Mouse (Mus musculus) liver, embryonic 15.5 days (tissue): Measurements from ENCODE around the gene Lrrc29. TPM values are rescaled to one million over a fixed set of nuclear protein-coding genes. Genes with fewer than 3 reads are reported as not detected.

Source experiments
- ATAC-seq: fragments of 200-750 bp; cut with Nextera tagmentation; 2 replicates; pipeline ENCODE4 v1.8.0; 2017; ENCODE audit warnings: moderate number of reproducible peaks, mild to moderate bottlenecking, moderate library complexity; ENCODE audit not compliant: insufficient read depth
- H3K27ac ChIP-seq: fragments of 300-500 bp; sonication (generic); replicated peaks from 2 replicates; pipeline ENCODE4 v1.5.1; 2015; ENCODE audit warnings: mild to moderate bottlenecking, inconsistent platforms
- H3K27me3 ChIP-seq: fragments of 300-500 bp; sonication (generic); 2 replicates; pipeline ENCODE4 v1.6.1; 2015; ENCODE audit warnings: mild to moderate bottlenecking, inconsistent platforms
- H3K36me3 ChIP-seq: fragments of 300-500 bp; sonication (generic); replicated peaks from 2 replicates; pipeline ENCODE4 v1.6.1; 2015; ENCODE audit warnings: moderate library complexity, mild to moderate bottlenecking, inconsistent platforms
- H3K4me1 ChIP-seq: fragments of 300-500 bp; sonication (generic); replicated peaks from 2 replicates; pipeline ENCODE4 v1.6.1; 2015; ENCODE audit warnings: inconsistent platforms
- H3K4me2 ChIP-seq: fragments of 300-500 bp; sonication (generic); 2 replicates; pipeline ENCODE4 v1.6.1; 2015; ENCODE audit warnings: moderate library complexity, mild to moderate bottlenecking, inconsistent platforms
- H3K4me3 ChIP-seq: fragments of 300-500 bp; sonication (generic); replicated peaks from 2 replicates; pipeline ENCODE4 v1.5.1; 2015; ENCODE audit warnings: mild to moderate bottlenecking, inconsistent platforms
- H3K9ac ChIP-seq: fragments of 300-500 bp; sonication (generic); 2 replicates; pipeline ENCODE4 v1.6.1; 2015; ENCODE audit warnings: moderate library complexity, mild to moderate bottlenecking, inconsistent platforms
- H3K9me3 ChIP-seq: fragments of 300-500 bp; sonication (generic); replicated peaks from 2 replicates; pipeline ENCODE4 v1.6.1; 2016; ENCODE audit warnings: inconsistent platforms
- WGBS: fragments of 180-500 bp; shearing (Covaris S2); methylation state at CpG from one replicate; pipeline ENCODE4 v1.1.7; 2015; ENCODE audit warnings: mixed read lengths; ENCODE audit not compliant: insufficient replicate concordance; 5-methylcytosine and 5-hydroxymethylcytosine counted together
- polyA plus RNA-seq: library from polyadenylated mRNA; unstranded; fragments of >200 nt; fragmentation: Nextera tagmentation; extraction: Ambion mirVana; gene quantifications from 2 replicates; pipeline ENCODE4 v1.2.1, GENCODE M21; 2015

Lrrc29 gene
- 10.4 and 11.8 TPM in 2 replicates for polyA plus RNA-seq

DNA sequence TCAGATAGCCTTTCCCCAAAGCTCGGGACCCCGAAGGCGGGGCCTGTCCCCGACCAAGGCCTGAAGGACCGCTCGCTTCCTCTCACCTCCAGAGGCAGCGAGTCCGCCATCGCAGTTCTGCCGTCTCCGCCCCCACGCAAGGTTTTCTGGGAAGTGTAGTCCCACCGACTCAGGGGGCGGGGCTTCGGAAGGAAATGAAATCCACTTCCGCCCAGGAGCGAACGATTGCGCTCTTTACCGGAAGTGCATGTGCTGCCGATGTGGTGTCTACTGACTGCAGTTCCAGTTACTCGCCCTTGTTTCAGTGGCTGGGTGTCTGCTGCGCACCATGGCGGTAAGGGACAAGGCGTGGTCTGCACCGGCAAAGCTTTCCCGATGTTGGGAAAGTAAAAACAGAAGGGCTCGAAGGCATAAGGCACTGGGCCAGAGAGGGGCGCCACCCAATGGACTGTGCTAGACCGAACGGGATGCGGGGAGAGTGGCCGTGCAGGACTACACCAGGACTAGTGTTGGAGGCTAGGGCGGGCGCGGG, at the start of gene Lrrc29, which contains the start of gene Tmem208:
TSS of gene Lrrc29 (minus strand) at position 138 of the 532 bp plus-strand sequence.
TSS of gene Tmem208 (plus strand) at position 214 of the 532 bp plus-strand sequence.
- Histone ChIP-seq H3K27me3 (no peaks in the 10 kb centered on the region), H3K9me3 (no peaks in the 10 kb centered on the region), H3K27ac (peak within 1 kb of the TSS; percentile 96), H3K9ac (peak within 1 kb of the TSS; percentile 81), H3K4me1 (peaks cover 56% of the 10 kb centered on the region), H3K4me3 (peak within 1 kb of the TSS; percentile 73), H3K4me2 (peak within 1 kb of the TSS; percentile 84), H3K36me3 (peaks cover 48% of the 10 kb centered on the region)
- peak; percentile 72 for ATAC-seq
- WGBS, result under 1% methylated on average over 36 of the region's 36 CpGs

GRCm38 (mm10) chr8:105374513-105374966, 48.5 kb upstream of the Lrrc29 start:
- peaks cover 4% of the 10 kb centered on the region; the same call in 1 of the 2 replicates for H3K4me1 ChIP-seq
- H3K36me3 ChIP-seq, result no peaks in the 10 kb centered on the region
- no peak overlapping the region for H3K27ac ChIP-seq
- peak overlapping the region; percentile 32; the same call in 1 of the 2 replicates for H3K4me2 ChIP-seq
- H3K27me3 ChIP-seq, result peaks cover 11% of the 10 kb centered on the region; the same call in 1 of the 2 replicates
- H3K9ac ChIP-seq, result no peak overlapping the region
- no peak for ATAC-seq
- 29% methylated on average over 33 of the region's 33 CpGs for WGBS
- no peaks in the 10 kb centered on the region for H3K9me3 ChIP-seq
- H3K4me3 ChIP-seq, result no peak overlapping the region

- no peak for ATAC-seq
- Histone ChIP-seq H3K4me3 (no peak within 1 kb of the TSS), H3K4me1 (peaks cover 4% of the 10 kb centered on the region; the same call in 1 of the 2 replicates), H3K9ac (no peak within 1 kb of the TSS), H3K27me3 (peaks cover 9% of the 10 kb centered on the region; the same call in 1 of the 2 replicates), H3K27ac (no peak within 1 kb of the TSS), H3K36me3 (no peaks in the 10 kb centered on the region), H3K9me3 (no peaks in the 10 kb centered on the region), H3K4me2 (no peak within 1 kb of the TSS)
- 41% methylated on average over 2 of the region's 2 CpGs for WGBS
These were observed 47.0 kb upstream of the Lrrc29 start, which contains the start of gene Plekhg4 for GRCm38 (mm10) chr8:105373032-105373431. TSS of gene Plekhg4 (plus strand) at chr8:105373274.

DNA sequence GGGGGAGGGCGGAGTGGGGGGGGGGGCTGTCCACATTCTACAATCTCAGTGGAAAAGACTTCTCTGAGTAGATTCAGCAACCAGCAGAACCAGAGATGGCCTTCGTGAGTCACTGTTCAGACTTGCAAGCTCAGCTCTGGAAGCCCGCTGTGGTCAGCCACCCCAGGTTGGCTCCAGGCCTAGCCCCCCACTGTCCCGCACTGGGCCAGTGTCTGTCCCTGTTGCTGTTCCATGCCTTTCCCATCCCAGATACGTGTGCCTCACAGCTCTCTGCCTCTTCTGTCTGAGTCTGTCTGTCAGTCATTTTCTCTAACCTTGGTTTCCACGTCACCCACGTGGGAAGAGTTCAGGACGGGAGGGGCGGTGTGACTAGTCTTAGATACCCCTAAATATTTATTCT, 46.4 kb upstream of the Lrrc29 start:
- Histone ChIP-seq H3K9me3 (no peaks in the 10 kb centered on the region), H3K4me2 (no peak overlapping the region), H3K27ac (no peak overlapping the region), H3K9ac (no peak overlapping the region), H3K4me1 (peaks cover 4% of the 10 kb centered on the region; the same call in 1 of the 2 replicates), H3K27me3 (peaks cover 4% of the 10 kb centered on the region; the same call in 1 of the 2 replicates), H3K4me3 (no peak overlapping the region), H3K36me3 (no peaks in the 10 kb centered on the region)
- ATAC-seq, result no peak
- WGBS, result 65% methylated on average over 9 of the region's 9 CpGs

GRCm38 (mm10) chr8:105367107-105367506, 41.0 kb upstream of the Lrrc29 start:
- peaks cover 8% of the 10 kb centered on the region for H3K27me3 ChIP-seq
- no peaks in the 10 kb centered on the region for H3K4me1 ChIP-seq
- no peak overlapping the region for H3K27ac ChIP-seq
- H3K4me3 ChIP-seq, result no peak overlapping the region
- no peak for ATAC-seq
- no peaks in the 10 kb centered on the region for H3K36me3 ChIP-seq
- WGBS, result 50% methylated on average over 2 of the region's 2 CpGs
- H3K4me2 ChIP-seq, result no peak overlapping the region
- H3K9ac ChIP-seq, result no peak overlapping the region
- H3K9me3 ChIP-seq, result no peaks in the 10 kb centered on the region

GRCm38 (mm10) chr8:105361751-105362702, 35.9 kb upstream of the Lrrc29 start:
- no peak for ATAC-seq
- H3K36me3 ChIP-seq, result no peaks in the 10 kb centered on the region
- no peak overlapping the region for H3K9ac ChIP-seq
- 49% methylated on average over 12 of the region's 12 CpGs for WGBS
- peaks cover 29% of the 10 kb centered on the region for H3K27me3 ChIP-seq
- H3K4me2 ChIP-seq, result no peak overlapping the region
- no peak overlapping the region for H3K4me3 ChIP-seq
- H3K4me1 ChIP-seq, result no peaks in the 10 kb centered on the region
- no peak overlapping the region for H3K27ac ChIP-seq
- no peaks in the 10 kb centered on the region for H3K9me3 ChIP-seq

- H3K9me3 ChIP-seq, result no peaks in the 10 kb centered on the region
- no peak overlapping the region for H3K4me3 ChIP-seq
- H3K36me3 ChIP-seq, result no peaks in the 10 kb centered on the region
- H3K27me3 ChIP-seq, result peaks cover 35% of the 10 kb centered on the region
- 47% methylated on average over 4 of the region's 4 CpGs for WGBS
- no peak overlapping the region for H3K4me2 ChIP-seq
- no peak for ATAC-seq
- H3K4me1 ChIP-seq, result no peaks in the 10 kb centered on the region
- H3K27ac ChIP-seq, result no peak overlapping the region
- H3K9ac ChIP-seq, result no peak overlapping the region
These were observed 33.6 kb upstream of the Lrrc29 start for GRCm38 (mm10) chr8:105359646-105360045.

- no peaks in the 10 kb centered on the region for H3K9me3 ChIP-seq
- peaks cover 33% of the 10 kb centered on the region for H3K27me3 ChIP-seq
- no peaks in the 10 kb centered on the region for H3K4me1 ChIP-seq
- no peak for ATAC-seq
- H3K36me3 ChIP-seq, result no peaks in the 10 kb centered on the region
- H3K9ac ChIP-seq, result no peak overlapping the region
- no peak overlapping the region for H3K4me2 ChIP-seq
- WGBS, result 69% methylated on average over 15 of the region's 15 CpGs
- no peak overlapping the region for H3K4me3 ChIP-seq
- no peak overlapping the region for H3K27ac ChIP-seq
These were observed 33.1 kb upstream of the Lrrc29 start for GRCm38 (mm10) chr8:105359208-105359607.

GRCm38 (mm10) chr8:105356681-105357080, 30.6 kb upstream of the Lrrc29 start:
- 71% methylated on average over 14 of the region's 14 CpGs for WGBS
- no peak overlapping the region for H3K4me3 ChIP-seq
- H3K9ac ChIP-seq, result no peak overlapping the region

GRCm38 (mm10) chr8:105355179-105356024, 29.3 kb upstream of the Lrrc29 start:
- Histone ChIP-seq H3K4me1 (no peaks in the 10 kb centered on the region), H3K27me3 (peaks cover 62% of the 10 kb centered on the region), H3K4me3 (no peak overlapping the region), H3K4me2 (no peak overlapping the region), H3K9me3 (no peaks in the 10 kb centered on the region), H3K27ac (no peak overlapping the region), H3K36me3 (no peaks in the 10 kb centered on the region), H3K9ac (no peak overlapping the region)
- WGBS, result 49% methylated on average over 26 of the region's 26 CpGs
- ATAC-seq, result no peak

More at GRCm38 (mm10) chr8:105356681-105357080, 30.6 kb upstream of the Lrrc29 start:
- no peaks in the 10 kb centered on the region for H3K9me3 ChIP-seq
- H3K36me3 ChIP-seq, result no peaks in the 10 kb centered on the region
- H3K27ac ChIP-seq, result no peak overlapping the region
- peaks cover 49% of the 10 kb centered on the region for H3K27me3 ChIP-seq
- no peaks in the 10 kb centered on the region for H3K4me1 ChIP-seq
- H3K4me2 ChIP-seq, result no peak overlapping the region
- ATAC-seq, result no peak; the same call in 1 of the 2 replicates
